Mouse (Mus musculus) ES-E14 (cell line): Measurements from ENCODE around the gene Gabrd.

Experiments used
- MAFK ChIP-seq: IDR thresholded peaks from 2 replicates; pipeline ENCODE4 v1.6.1; 2014; ENCODE audit warnings: mild to moderate bottlenecking, low read depth, low read length, inconsistent platforms; ENCODE audit not compliant: insufficient read depth
- ZC3H11A ChIP-seq: IDR thresholded peaks from 2 replicates; pipeline ENCODE4 v1.6.1; 2012; ENCODE audit warnings: low read depth, mild to moderate bottlenecking, inconsistent platforms, low read length, borderline replicate concordance

- TF ChIP-seq ZC3H11A = no peak
- no peak for TF ChIP-seq MAFK
Observed at GRCm38 (mm10) chr4:155409058-155409776, 11.3 kb upstream of the Gabrd start, which contains the start of gene Cfap74.
